Mouse (Mus musculus): ENCODE results near the gene Pcnx4. TPM values are rescaled to one million over a fixed set of nuclear protein-coding genes. Genes with fewer than 3 reads are reported as not detected.

Pcnx4 gene
- polyA plus RNA-seq (2015; fragmentation: Nextera tagmentation; extraction: Ambion mirVana): 24.2 and 24.4 TPM in 2 replicates

DNA sequence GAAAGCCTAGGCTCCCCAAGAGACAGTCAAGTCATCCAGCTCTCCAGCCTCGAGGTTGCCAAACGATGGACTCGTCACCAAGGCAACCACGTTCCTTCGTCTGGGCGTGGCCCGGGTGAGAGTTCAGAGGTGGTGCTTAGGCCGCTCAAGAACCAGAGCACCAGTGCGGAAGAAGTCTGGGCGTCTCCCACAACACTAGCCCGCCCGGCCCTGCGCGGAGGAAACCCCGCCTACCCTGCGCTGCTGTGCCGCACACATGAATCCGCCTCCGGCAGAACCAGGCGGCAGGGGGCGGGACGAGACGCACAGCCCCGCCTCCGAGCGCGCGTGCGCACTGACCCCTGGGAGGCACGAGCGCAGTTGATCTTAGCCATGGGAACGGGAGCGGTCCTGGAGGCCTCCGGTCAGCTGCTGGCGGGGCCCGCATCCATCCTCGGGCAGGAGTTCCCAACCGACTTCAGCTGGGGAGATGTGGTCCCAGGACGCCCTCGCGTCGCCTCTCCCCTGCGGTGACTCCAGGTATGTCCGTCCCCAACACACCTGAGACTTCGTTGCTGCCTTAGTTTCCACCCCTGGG is at the start of gene Pcnx4:
TSS of gene Pcnx4 (plus strand) at position 363 of the 577 bp plus-strand sequence.
- Histone ChIP-seq H3K4me3 (peak within 1 kb of the TSS; percentile 57), H3K9ac (peak within 1 kb of the TSS; percentile 53), H3K9me3 (no peaks in the 10 kb centered on the region), H3K27ac (replicated peaks) (peak within 1 kb of the TSS; percentile 69), H3K4me2 (peak within 1 kb of the TSS; percentile 74), H3K27me3 (no peaks in the 10 kb centered on the region), H3K4me1 (replicated peaks) (peaks cover 13% of the 10 kb centered on the region), H3K36me3 (no peaks in the 10 kb centered on the region)
- WGBS: 1% methylated on average over 45 of the region's 45 CpGs
- ATAC-seq (ENCODE audit: low FRiP score, low read depth): peak; percentile 99

DNA sequence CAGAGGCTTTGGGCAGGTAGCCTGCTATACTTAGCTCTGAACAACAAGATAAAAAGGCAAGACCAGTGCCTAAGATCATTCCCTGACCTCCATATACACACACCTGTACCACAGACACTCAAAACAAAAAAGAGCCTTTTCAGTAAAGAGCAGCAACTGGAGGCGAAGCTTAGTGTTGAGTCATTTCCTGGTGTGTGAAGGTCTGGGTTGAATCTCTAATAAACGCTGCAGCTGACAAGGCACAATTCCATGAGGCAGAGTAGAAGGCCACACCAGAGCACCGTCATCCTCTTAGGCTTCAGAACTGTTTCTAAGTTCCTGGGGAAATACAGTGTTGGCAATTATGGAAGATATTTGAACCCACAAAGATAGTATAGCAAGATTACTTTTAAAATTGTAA is 48.7 kb upstream of the Pcnx4 start:
- no peak for ATAC-seq (ENCODE audit: low FRiP score, low read depth)
- H3K4me1 ChIP-seq (replicated peaks): no peaks in the 10 kb centered on the region
- 84% methylated on average over 3 of the region's 3 CpGs for WGBS
- no peak overlapping the region for H3K4me3 ChIP-seq
- H3K9me3 ChIP-seq: no peaks in the 10 kb centered on the region
- H3K36me3 ChIP-seq: no peaks in the 10 kb centered on the region
- no peak overlapping the region for H3K9ac ChIP-seq
- no peak overlapping the region for H3K4me2 ChIP-seq
- H3K27me3 ChIP-seq: no peaks in the 10 kb centered on the region
- H3K27ac ChIP-seq (replicated peaks): no peak overlapping the region

- H3K4me3 ChIP-seq: no peak overlapping the region
- H3K9ac ChIP-seq: no peak overlapping the region
- no peaks in the 10 kb centered on the region for H3K27me3 ChIP-seq
- no peak overlapping the region for H3K27ac ChIP-seq (replicated peaks)
- no peaks in the 10 kb centered on the region for H3K9me3 ChIP-seq
- H3K4me2 ChIP-seq: no peak overlapping the region
- WGBS: 91% methylated on average over 3 of the region's 3 CpGs
- no peaks in the 10 kb centered on the region for H3K4me1 ChIP-seq (replicated peaks)
- ATAC-seq (ENCODE audit: low FRiP score, low read depth): no peak
- no peaks in the 10 kb centered on the region for H3K36me3 ChIP-seq
These were observed 46.2 kb upstream of the Pcnx4 start for GRCm38 (mm10) chr12:72489995-72490394.

- WGBS: 76% methylated on average over 3 of the region's 3 CpGs
- H3K27ac ChIP-seq (replicated peaks): no peak overlapping the region
- no peak overlapping the region for H3K4me3 ChIP-seq
- H3K9ac ChIP-seq: no peak overlapping the region
- no peak for ATAC-seq (ENCODE audit: low FRiP score, low read depth)
- no peaks in the 10 kb centered on the region for H3K4me1 ChIP-seq (replicated peaks)
- H3K27me3 ChIP-seq: no peaks in the 10 kb centered on the region
- no peaks in the 10 kb centered on the region for H3K36me3 ChIP-seq
- H3K4me2 ChIP-seq: no peak overlapping the region
- no peaks in the 10 kb centered on the region for H3K9me3 ChIP-seq
These were observed 45.0 kb upstream of the Pcnx4 start for GRCm38 (mm10) chr12:72491063-72491719.

GRCm38 (mm10) chr12:72496866-72497600 is 39.1 kb upstream of the Pcnx4 start:
- Histone ChIP-seq H3K4me1 (replicated peaks) (no peaks in the 10 kb centered on the region), H3K9me3 (no peaks in the 10 kb centered on the region), H3K36me3 (no peaks in the 10 kb centered on the region), H3K4me3 (no peak overlapping the region), H3K27me3 (no peaks in the 10 kb centered on the region), H3K4me2 (no peak overlapping the region), H3K9ac (no peak overlapping the region), H3K27ac (replicated peaks) (no peak overlapping the region)
- no peak for ATAC-seq (ENCODE audit: low FRiP score, low read depth)
- WGBS: 39% methylated on average over 12 of the region's 12 CpGs

DNA sequence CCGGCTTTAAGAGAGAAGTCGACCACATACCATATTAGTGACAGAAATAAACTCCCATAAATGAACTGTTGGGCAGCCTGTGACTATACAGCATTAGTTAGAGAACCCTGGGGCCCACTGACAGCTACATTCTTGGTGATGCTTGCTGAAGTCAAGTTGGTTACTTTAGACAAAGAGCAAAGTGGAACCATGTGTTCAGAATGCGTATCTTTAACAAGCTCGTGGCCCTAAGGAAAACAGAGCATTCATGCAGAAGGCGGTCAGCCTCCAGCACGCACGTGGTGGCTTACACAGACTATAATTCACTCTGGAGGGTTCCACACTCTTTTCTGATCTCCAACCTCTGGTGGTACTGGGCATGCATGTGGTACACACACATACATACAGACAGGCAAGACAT is 26.6 kb upstream of the Pcnx4 start:
- no peaks in the 10 kb centered on the region for H3K27me3 ChIP-seq
- no peaks in the 10 kb centered on the region for H3K36me3 ChIP-seq
- H3K4me3 ChIP-seq: no peak overlapping the region
- 77% methylated on average over 7 of the region's 7 CpGs for WGBS
- H3K27ac ChIP-seq (replicated peaks): no peak overlapping the region
- no peaks in the 10 kb centered on the region for H3K9me3 ChIP-seq
- H3K4me2 ChIP-seq: no peak overlapping the region
- H3K4me1 ChIP-seq (replicated peaks): no peaks in the 10 kb centered on the region
- ATAC-seq (ENCODE audit: low FRiP score, low read depth): no peak
- no peak overlapping the region for H3K9ac ChIP-seq

DNA sequence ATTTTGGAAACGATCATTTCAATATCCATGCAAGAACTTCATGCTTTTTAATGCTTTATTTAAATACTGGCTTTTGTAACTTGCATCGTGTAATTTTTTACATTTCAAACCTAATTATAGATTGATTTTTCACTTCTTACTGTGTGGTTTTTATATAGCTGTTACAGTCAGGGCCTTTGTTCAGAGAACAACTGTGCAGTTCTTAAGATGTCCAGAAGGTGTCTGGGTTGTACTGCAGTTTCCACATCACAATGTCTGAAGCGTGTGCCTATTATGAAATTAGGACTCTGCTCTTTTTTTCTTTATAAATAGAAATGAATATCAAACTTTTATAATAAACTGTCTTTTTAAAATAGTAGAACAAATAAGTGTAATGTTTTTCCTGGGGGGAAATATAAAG is 20.7 kb upstream of the Pcnx4 start:
- WGBS: 57% methylated on average over 3 of the region's 3 CpGs
- ATAC-seq (ENCODE audit: low FRiP score, low read depth): no peak
- Histone ChIP-seq H3K27ac (replicated peaks) (no peak overlapping the region), H3K9ac (no peak overlapping the region), H3K27me3 (no peaks in the 10 kb centered on the region), H3K36me3 (no peaks in the 10 kb centered on the region), H3K9me3 (no peaks in the 10 kb centered on the region), H3K4me2 (no peak overlapping the region), H3K4me1 (replicated peaks) (peaks cover 5% of the 10 kb centered on the region; the same call in 1 of the 2 replicates), H3K4me3 (no peak overlapping the region)

DNA sequence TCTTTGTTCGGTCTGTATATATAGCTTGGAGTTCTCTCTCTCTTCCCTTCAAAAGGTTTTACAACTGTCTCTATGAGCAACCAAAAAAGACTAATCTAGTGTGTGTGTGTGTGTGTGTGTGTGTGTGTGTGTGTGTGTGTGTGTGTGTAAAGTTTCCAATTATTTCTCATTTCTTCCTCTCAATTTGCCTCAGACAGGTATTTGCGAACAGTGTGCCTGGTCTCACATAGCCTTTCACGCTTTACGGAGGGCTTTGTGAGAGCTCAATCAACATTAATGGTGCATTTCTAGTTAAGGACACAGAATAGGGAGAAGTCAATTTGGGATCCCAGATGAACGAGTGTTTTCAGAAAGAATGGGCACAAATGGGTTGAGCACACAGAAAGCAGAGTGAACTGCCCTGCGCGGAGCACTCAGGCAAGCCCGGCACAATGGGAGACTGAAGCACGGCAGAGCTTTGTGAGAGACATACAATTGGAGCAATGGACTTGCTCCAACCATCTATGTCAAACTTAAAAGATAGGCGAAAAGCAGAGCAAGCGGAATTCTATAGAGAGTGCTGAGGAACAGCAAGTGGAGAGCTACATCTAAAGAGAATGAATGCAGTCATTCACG is 18.0 kb upstream of the Pcnx4 start:
- Histone ChIP-seq H3K9me3 (no peaks in the 10 kb centered on the region), H3K9ac (no peak overlapping the region), H3K4me3 (no peak overlapping the region), H3K4me1 (replicated peaks) (peaks cover 5% of the 10 kb centered on the region; the same call in 1 of the 2 replicates), H3K27me3 (no peaks in the 10 kb centered on the region), H3K36me3 (no peaks in the 10 kb centered on the region), H3K27ac (replicated peaks) (no peak overlapping the region), H3K4me2 (peak overlapping the region; percentile 35)
- WGBS: 23% methylated on average over 12 of the region's 12 CpGs
- no peak for ATAC-seq (ENCODE audit: low FRiP score, low read depth)

GRCm38 (mm10) chr12:72519352-72519751 is 16.8 kb upstream of the Pcnx4 start:
- 16% methylated on average over 9 of the region's 9 CpGs for WGBS
- Histone ChIP-seq H3K9me3 (no peaks in the 10 kb centered on the region), H3K27me3 (no peaks in the 10 kb centered on the region), H3K9ac (no peak overlapping the region), H3K27ac (replicated peaks) (no peak overlapping the region), H3K4me1 (replicated peaks) (peaks cover 5% of the 10 kb centered on the region; the same call in 1 of the 2 replicates), H3K36me3 (no peaks in the 10 kb centered on the region), H3K4me2 (no peak overlapping the region), H3K4me3 (no peak overlapping the region)
- no peak for ATAC-seq (ENCODE audit: low FRiP score, low read depth)

DNA sequence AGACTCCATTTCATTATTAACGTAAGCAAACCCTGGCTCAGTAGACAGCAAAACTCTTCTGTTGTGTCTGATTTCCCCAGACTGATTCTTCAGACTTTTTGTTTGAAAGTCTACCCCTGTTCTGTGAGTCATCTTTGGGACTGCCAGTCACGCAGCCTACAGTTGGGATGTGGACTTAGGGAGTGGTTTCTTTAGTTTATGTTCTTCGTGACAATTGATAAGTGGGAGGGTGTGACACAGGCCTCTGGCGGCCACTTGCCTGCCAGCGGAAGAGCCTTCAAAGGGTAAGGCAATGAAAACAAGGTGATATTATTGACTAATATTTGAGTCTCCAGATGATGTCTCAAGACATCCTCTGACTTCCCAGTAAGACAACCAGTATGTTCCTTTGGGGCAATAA is 16.3 kb upstream of the Pcnx4 start:
- peaks cover 5% of the 10 kb centered on the region; the same call in 1 of the 2 replicates for H3K4me1 ChIP-seq (replicated peaks)
- H3K36me3 ChIP-seq: no peaks in the 10 kb centered on the region
- no peak overlapping the region for H3K4me2 ChIP-seq
- H3K27ac ChIP-seq (replicated peaks): no peak overlapping the region
- no peaks in the 10 kb centered on the region for H3K27me3 ChIP-seq
- 73% methylated on average over 5 of the region's 5 CpGs for WGBS
- no peak overlapping the region for H3K9ac ChIP-seq
- H3K9me3 ChIP-seq: no peaks in the 10 kb centered on the region
- no peak overlapping the region for H3K4me3 ChIP-seq
- ATAC-seq (ENCODE audit: low FRiP score, low read depth): no peak

DNA sequence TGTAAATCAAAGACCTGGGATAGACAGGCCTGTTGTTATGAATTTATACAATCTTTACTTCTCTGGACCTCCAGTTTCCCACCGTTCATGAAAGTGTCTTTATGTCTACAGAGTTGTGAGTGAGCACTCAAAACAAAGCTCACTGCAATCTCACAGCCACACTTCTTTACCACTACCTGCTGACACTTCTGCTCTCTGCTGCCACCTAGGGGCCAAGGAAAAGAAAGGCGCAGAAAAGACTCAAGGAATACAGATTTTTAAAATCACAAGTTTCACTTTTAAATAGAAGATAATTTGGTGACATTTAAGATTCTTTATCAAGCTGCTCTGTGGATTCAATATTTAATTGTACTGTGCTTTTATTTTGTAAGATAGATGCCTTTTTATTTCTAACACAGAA is 15.5 kb upstream of the Pcnx4 start:
- Histone ChIP-seq H3K9ac (no peak overlapping the region), H3K4me3 (no peak overlapping the region), H3K4me2 (no peak overlapping the region), H3K27ac (replicated peaks) (no peak overlapping the region), H3K4me1 (replicated peaks) (peaks cover 5% of the 10 kb centered on the region; the same call in 1 of the 2 replicates), H3K36me3 (no peaks in the 10 kb centered on the region), H3K27me3 (no peaks in the 10 kb centered on the region), H3K9me3 (no peaks in the 10 kb centered on the region)
- no peak for ATAC-seq (ENCODE audit: low FRiP score, low read depth)
- 4% methylated on average over 2 of the region's 2 CpGs for WGBS

GRCm38 (mm10) chr12:72525588-72525987 is 10.6 kb upstream of the Pcnx4 start:
- no peaks in the 10 kb centered on the region for H3K9me3 ChIP-seq
- no peak overlapping the region for H3K27ac ChIP-seq (replicated peaks)
- H3K4me1 ChIP-seq (replicated peaks): no peaks in the 10 kb centered on the region
- no peaks in the 10 kb centered on the region for H3K36me3 ChIP-seq
- H3K9ac ChIP-seq: no peak overlapping the region
- no peak overlapping the region for H3K4me2 ChIP-seq
- H3K27me3 ChIP-seq: no peaks in the 10 kb centered on the region
- WGBS: 81% methylated on average over 4 of the region's 4 CpGs
- no peak overlapping the region for H3K4me3 ChIP-seq
- no peak for ATAC-seq (ENCODE audit: low FRiP score, low read depth)

Data from hindbrain, embryonic 15.5 days (tissue).